Mouse (Mus musculus) forebrain, embryonic 11.5 days (tissue): Measurements from ENCODE around the gene Dennd2c. TPM values are rescaled to one million over a fixed set of nuclear protein-coding genes. Genes with fewer than 3 reads are reported as not detected.

Source experiments
- ATAC-seq: fragments of 200-750 bp; cut with Nextera tagmentation; replicated peaks from 2 replicates; pipeline ENCODE4 v1.8.0; 2017; ENCODE audit warnings: moderate TSS enrichment; ENCODE audit not compliant: low FRiP score
- DNase-seq: peaks from one replicate; pipeline ENCODE4 v3.0.0-alpha.2; 2017; ENCODE audit warnings: low spot score
- H3K27ac ChIP-seq: fragments of 300-500 bp; sonication (generic); 2 replicates; pipeline ENCODE4 v1.5.1; 2014; ENCODE audit warnings: low read depth, low read length
- H3K27me3 ChIP-seq: fragments of 300-500 bp; sonication (generic); 2 replicates; pipeline ENCODE4 v1.6.1; 2014; ENCODE audit warnings: mild to moderate bottlenecking, low read length, mixed read lengths; ENCODE audit not compliant: control insufficient read depth, insufficient read depth
- H3K36me3 ChIP-seq: fragments of 300-500 bp; sonication (generic); 2 replicates; pipeline ENCODE4 v1.6.1; 2014; ENCODE audit warnings: mild to moderate bottlenecking, low read length, moderate library complexity, mixed read lengths; ENCODE audit not compliant: control insufficient read depth, insufficient read depth
- H3K4me1 ChIP-seq: fragments of 300-500 bp; sonication (generic); replicated peaks from 2 replicates; pipeline ENCODE4 v1.6.1; 2014; ENCODE audit warnings: low read length, mixed read lengths; ENCODE audit not compliant: control insufficient read depth, insufficient read depth
- H3K4me2 ChIP-seq: fragments of 300-500 bp; sonication (generic); 2 replicates; pipeline ENCODE4 v1.6.1; 2014; ENCODE audit warnings: low read depth, mild to moderate bottlenecking, low read length, moderate library complexity, mixed read lengths; ENCODE audit not compliant: severe bottlenecking
- H3K4me3 ChIP-seq: fragments of 300-500 bp; sonication (generic); 2 replicates; pipeline ENCODE4 v1.5.1; 2014; ENCODE audit warnings: low read depth, low read length
- H3K9ac ChIP-seq: fragments of 300-500 bp; sonication (generic); 2 replicates; pipeline ENCODE4 v1.6.1; 2014; ENCODE audit warnings: low read length
- H3K9me3 ChIP-seq: fragments of 300-500 bp; sonication (generic); 2 replicates; pipeline ENCODE4 v1.6.1; 2016; ENCODE audit warnings: low read length, mixed read lengths; ENCODE audit not compliant: control insufficient read depth
- WGBS: fragments of 180-500 bp; shearing (Covaris S2); extraction: QIAGEN DNeasy Blood & Tissue Kit; methylation state at CpG from one replicate; pipeline ENCODE4 v1.1.7; 2014; 5-methylcytosine and 5-hydroxymethylcytosine counted together
- polyA plus RNA-seq: library from polyadenylated mRNA; unstranded; fragments of >200 nt; fragmentation: Nextera tagmentation; extraction: Ambion mirVana; gene quantifications from 2 replicates; pipeline ENCODE4 v1.2.1, GENCODE M21; 2014

Dennd2c gene
- polyA plus RNA-seq, 1 experiment from 2014 or later = 2.7 TPM

DNA sequence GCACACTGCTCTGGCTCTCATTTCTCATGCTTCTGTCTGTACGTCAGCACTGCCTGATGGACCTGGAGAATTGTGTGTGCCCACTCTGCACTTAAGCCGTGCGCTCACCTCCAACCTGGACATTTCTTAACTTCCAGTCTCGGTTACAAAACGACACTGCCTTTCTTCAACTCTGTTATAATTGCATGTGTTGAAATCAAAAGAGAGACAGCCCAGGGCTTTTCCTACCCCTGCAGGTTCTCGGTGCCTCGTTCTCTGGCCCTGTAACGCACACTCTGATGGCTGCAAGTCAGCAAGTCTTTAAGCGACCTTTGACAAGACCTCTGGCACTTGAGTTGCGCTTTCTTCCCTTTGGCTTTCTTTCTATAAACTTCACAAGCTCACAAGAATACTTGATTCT is 40.0 kb downstream of the Dennd2c start:
- Histone ChIP-seq H3K27me3 (no peaks in the 10 kb centered on the region), H3K9me3 (no peaks in the 10 kb centered on the region), H3K9ac (no peak overlapping the region), H3K4me2 (no peak overlapping the region), H3K4me3 (no peak overlapping the region), H3K4me1 (no peaks in the 10 kb centered on the region), H3K36me3 (no peaks in the 10 kb centered on the region), H3K27ac (no peak overlapping the region)
- ATAC-seq (no peak), DNase-seq (no peak)
- 86% methylated on average over 10 of the region's 10 CpGs for WGBS

DNA sequence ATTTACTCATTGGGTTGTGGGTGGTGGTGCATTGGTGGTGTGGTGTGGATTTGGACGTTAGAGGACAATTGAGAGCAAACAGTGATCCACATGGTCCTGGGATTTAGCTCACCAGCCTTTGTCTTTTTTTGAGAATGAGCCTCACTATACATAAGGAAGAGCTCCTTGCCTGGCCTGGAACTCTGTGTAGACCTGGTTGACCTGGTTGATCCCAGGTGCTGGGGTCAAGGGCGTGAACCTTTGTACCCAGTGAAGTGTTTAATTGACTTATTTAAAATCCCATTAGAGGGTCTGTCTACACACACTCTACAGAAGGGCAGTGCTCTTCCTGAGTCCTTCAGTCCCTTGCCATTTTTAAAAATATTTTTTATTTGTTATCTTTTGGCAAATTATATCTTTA is 42.9 kb downstream of the Dennd2c start:
- H3K9me3 ChIP-seq = no peaks in the 10 kb centered on the region
- ATAC-seq (no peak), DNase-seq (no peak)
- no peak overlapping the region for H3K27ac ChIP-seq
- no peaks in the 10 kb centered on the region for H3K36me3 ChIP-seq
- no peaks in the 10 kb centered on the region for H3K4me1 ChIP-seq
- no peak overlapping the region for H3K4me3 ChIP-seq
- no peak overlapping the region for H3K9ac ChIP-seq
- no peak overlapping the region for H3K4me2 ChIP-seq
- H3K27me3 ChIP-seq = no peaks in the 10 kb centered on the region
- 80% methylated on average over 2 of the region's 2 CpGs for WGBS

DNA sequence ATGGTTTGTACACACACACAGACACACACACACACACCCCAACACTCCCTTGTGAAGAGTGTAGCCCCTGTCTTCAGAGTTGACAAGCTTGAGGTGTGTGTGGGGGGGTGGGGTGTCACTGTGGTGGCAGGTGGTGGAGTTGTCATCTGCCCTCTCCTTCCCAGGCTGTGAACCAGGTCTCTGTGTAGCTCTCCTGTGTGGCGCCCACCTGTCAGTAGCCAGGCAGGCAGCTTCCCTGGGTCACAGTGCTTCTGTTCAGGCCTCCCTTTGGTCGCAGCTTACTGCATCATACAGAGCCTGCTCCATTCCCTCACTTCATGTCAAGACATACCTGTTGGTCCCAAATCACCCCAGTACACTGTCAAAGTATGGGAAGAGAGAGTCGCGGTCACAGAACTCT is 43.4 kb downstream of the Dennd2c start:
- H3K36me3 ChIP-seq = no peaks in the 10 kb centered on the region
- no peaks in the 10 kb centered on the region for H3K9me3 ChIP-seq
- ATAC-seq (no peak), DNase-seq (no peak)
- no peak overlapping the region for H3K27ac ChIP-seq
- 75% methylated on average over 4 of the region's 4 CpGs for WGBS
- H3K4me1 ChIP-seq = no peaks in the 10 kb centered on the region
- H3K27me3 ChIP-seq = no peaks in the 10 kb centered on the region
- H3K9ac ChIP-seq = no peak overlapping the region
- no peak overlapping the region for H3K4me3 ChIP-seq
- H3K4me2 ChIP-seq = no peak overlapping the region

DNA sequence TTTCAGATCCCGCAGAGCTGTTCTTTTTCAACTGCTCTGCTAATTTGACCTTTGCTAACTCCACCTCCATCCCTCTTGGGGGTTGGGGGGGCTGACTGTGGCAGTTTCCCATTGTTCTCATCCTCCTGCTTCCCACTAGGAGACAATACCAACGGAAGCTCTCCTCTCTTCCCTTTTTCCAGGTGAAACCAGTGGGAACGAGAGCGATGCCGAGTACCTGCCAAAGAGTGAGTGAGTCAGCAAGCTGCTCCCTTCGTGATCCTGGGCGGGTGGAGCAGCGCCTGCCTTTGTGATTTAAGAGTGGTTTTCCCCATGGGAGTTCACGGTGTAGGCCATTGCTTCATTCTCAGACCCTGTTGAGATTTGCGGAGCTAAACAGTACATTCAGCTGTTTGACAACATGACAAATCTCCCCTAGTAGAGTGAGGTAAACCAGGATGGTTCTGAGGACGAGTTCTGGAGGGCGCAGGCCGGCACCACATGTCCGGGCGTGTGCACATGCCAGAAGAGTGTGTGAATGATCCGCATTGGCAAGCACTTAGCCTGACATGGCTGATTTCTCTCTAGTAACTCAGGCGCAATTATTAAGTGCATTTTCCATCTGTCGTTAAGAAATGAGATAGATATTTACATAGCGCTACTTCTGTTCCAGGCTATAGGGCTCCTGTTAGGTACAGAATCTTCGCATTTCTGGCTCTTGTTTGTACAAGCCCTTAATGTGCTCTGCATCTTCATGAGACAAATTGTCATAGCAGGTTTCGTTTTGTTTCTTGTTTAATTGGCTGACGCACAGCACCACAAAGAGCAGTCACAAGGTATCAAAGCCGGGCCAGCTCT is 44.1 kb downstream of the Dennd2c start:
- no peak overlapping the region for H3K4me2 ChIP-seq
- no peak for ATAC-seq
- H3K27ac ChIP-seq = no peak overlapping the region
- H3K9ac ChIP-seq = no peak overlapping the region
- no peaks in the 10 kb centered on the region for H3K9me3 ChIP-seq
- no peaks in the 10 kb centered on the region for H3K27me3 ChIP-seq
- no peak for DNase-seq
- H3K4me3 ChIP-seq = no peak overlapping the region
- H3K4me1 ChIP-seq = no peaks in the 10 kb centered on the region
- no peaks in the 10 kb centered on the region for H3K36me3 ChIP-seq
- WGBS = 66% methylated on average over 23 of the region's 23 CpGs

DNA sequence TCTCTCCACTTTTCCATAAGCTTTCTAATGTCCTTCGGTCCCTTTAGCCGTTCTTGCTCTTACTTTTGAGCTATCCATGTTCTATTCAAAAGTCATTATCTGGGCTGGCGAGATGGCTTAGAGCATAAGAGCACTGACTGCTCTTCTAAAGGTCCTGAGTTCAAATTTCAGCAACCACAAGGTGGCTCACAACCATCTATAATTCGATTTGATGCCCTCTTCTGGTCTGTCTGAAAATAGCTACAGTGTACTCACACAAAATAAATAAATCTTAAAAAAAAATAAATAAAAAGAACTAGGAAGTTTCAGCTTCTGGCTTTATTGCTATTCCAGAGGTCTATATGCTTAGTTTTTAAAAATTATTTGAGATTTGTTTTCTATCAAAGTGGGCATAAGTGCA is 45.4 kb downstream of the Dennd2c start:
- DNase-seq (no peak), ATAC-seq (no peak)
- H3K4me1 ChIP-seq = no peaks in the 10 kb centered on the region
- H3K36me3 ChIP-seq = no peaks in the 10 kb centered on the region
- no peaks in the 10 kb centered on the region for H3K9me3 ChIP-seq
- H3K4me3 ChIP-seq = no peak overlapping the region
- no peak overlapping the region for H3K27ac ChIP-seq
- no peak overlapping the region for H3K4me2 ChIP-seq
- no peaks in the 10 kb centered on the region for H3K27me3 ChIP-seq
- 83% methylated on average over 4 of the region's 4 CpGs for WGBS
- H3K9ac ChIP-seq = no peak overlapping the region

DNA sequence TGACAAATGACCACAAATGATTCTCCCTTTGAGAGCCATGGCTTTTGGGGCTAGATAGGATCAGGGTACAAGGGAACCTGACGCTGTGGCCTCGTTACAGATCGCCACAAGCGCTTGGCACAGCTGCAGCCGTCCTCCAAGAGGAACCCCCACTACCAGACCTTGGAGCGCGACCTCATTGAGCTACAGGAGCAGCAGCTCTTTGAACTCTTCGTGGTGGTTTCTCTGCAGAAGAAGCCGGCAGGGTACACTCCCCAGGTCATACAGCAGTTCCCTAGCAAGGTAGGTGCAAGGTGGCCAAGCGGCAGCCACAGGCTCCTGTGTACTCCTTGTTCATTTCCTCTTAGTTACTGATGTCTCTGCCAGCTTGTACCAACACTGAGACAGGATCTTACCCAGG is 46.5 kb downstream of the Dennd2c start:
- no peak for DNase-seq
- Histone ChIP-seq H3K4me2 (no peak overlapping the region), H3K27ac (no peak overlapping the region), H3K9ac (no peak overlapping the region), H3K27me3 (no peaks in the 10 kb centered on the region), H3K9me3 (no peaks in the 10 kb centered on the region), H3K4me3 (no peak overlapping the region), H3K4me1 (no peaks in the 10 kb centered on the region), H3K36me3 (no peaks in the 10 kb centered on the region)
- WGBS = 84% methylated on average over 10 of the region's 10 CpGs
- ATAC-seq = no peak

DNA sequence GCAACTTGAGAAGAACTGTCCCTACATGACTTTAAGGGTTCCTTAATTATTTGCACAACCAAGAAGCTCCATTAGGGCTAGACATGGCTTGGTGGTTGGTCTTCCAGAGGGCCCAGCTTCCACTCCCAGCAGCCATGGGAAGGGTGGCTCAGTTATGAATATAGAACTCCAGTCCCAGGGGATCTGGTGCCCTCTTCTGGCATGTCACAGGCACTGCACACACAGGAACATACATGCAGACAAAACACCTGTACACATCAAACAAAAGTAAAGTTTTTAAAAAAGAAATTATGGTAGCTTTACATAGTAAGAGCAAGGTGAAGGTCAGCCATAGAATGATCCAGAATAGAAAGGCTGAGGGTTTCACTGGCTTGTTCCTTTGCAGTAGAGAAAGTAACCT is 51.4 kb downstream of the Dennd2c start:
- H3K36me3 ChIP-seq = no peaks in the 10 kb centered on the region

DNA sequence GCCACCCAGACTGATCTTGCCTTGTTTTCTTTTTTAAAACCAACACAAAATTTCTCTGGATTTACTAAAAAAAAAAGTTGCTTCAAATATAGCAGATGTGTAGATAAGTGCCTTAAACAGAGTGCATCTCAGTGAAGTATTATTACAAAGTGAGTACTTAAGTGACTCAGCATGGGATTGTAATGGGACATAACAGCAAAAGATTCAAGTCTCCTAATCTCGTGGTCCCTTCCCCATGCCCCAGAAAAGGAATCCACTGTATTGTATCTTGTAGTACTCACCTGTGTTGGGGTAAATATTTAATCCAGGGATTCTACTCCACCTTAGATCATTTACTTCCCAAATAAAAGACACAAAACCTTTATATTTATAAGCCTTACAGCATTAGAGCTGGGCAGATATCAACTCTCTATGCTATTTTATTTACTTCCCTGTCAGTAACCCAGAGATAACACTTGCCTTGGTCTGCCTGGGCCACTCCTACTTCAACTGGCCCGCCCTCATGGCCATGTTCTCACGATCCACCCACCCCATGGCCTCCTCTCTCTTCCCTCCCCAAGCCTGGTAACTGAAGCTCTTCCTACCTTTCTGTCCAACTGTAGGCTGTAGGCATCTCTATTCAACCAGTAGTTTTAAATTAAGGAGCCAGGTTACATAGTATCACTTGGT is 57.0 kb downstream of the Dennd2c start:
- ATAC-seq = no peak
- Histone ChIP-seq H3K27ac (no peak overlapping the region), H3K4me1 (no peaks in the 10 kb centered on the region), H3K27me3 (no peaks in the 10 kb centered on the region), H3K9ac (no peak overlapping the region), H3K4me2 (no peak overlapping the region), H3K9me3 (no peaks in the 10 kb centered on the region), H3K4me3 (no peak overlapping the region), H3K36me3 (no peaks in the 10 kb centered on the region)
- no peak for DNase-seq
- WGBS = 65% methylated on average over 3 of the region's 3 CpGs

More for the DNA sequence above, 51.4 kb downstream of the Dennd2c start:
- ATAC-seq = no peak
- H3K27me3 ChIP-seq = no peaks in the 10 kb centered on the region
- H3K27ac ChIP-seq = no peak overlapping the region
- no peaks in the 10 kb centered on the region for H3K9me3 ChIP-seq
- DNase-seq = no peak
- H3K4me3 ChIP-seq = no peak overlapping the region
- no peaks in the 10 kb centered on the region for H3K4me1 ChIP-seq
- no peak overlapping the region for H3K4me2 ChIP-seq
- H3K9ac ChIP-seq = no peak overlapping the region
